Mouse (Mus musculus): ENCODE measurements around the gene Cpne7.
"Not testable (repeated sequence)": the region's sequence is repeated elsewhere in the genome, so short reads cannot be mapped to it uniquely, and the experiment has no call there.

Gene Cpne7

DNA sequence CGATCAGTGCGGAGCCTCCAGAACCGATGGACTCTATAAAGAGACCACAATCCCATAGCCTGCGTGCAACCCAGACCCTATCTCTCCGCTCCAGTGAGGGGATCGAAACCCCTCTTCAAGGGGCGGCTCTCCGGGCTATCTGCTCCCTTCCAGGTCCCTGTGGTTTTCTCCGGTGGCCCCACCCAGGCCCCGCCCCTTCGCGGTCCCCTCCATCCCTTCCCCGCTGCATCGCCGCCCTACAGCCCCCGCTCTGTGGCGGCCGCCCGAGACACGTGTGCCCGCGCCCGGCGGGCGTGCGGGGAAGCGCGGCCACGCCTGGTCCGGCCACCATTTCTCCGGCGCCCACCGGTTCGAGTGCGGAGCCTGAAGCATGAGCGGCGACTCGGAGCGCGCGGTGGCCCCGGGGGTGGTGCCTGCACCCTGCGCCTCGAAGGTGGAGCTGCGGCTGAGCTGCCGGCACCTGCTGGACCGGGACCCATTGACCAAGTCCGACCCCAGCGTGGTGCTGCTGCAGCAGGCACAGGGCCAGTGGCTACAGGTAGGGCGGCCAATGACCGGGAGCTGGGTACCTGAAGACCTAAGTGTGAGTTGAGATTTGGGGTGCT is at the start of gene Cpne7:
Gene Cpne7 (plus strand): TSS at position 248 of the 605 bp plus-strand sequence.
- peak; percentile 33 for DNase-seq (ENCODE audit: low read depth, low spot score)

DNA sequence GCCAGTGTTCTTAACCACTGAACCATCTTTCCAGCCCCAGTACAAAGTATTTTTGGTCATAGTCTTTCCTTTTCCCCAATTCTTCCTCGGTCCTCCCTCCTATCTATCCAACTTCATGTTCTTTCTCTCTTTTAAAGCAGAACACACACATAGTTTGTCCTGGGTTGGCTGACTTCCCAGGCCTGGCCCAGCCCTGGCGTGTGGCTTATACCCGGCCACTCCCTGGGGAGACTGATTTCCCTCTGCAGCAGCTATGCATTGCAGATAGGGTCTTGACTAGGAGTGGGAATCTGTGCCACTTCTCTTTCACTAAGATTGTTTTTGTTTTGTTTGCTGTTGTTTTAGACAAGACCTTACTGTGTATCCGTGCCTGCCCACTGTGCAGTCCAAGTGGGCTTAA is 46.0 kb upstream of the Cpne7 start:
- no peak for DNase-seq (ENCODE audit: low read depth, low spot score)

DNA sequence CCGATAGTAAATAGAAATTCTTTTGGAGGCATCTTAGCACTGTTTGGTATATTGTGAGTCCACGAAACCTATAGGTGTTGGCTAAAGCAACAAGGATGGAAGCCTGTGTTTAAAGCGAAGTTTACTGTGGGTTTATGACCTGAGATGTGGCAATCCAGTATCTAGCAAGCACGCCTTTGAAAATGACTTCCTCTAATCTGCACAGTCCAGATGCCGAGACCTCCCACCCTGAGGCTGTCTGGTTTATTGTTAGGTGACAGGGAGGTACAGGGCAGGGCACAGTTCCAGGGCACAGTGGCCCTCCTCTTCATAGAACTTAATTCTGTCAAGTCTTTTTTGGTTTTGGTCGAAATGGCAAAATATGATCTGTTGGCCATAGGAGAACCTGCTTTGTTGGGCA is 40.0 kb upstream of the Cpne7 start:
- no peak for DNase-seq (ENCODE audit: low read depth, low spot score)

DNA sequence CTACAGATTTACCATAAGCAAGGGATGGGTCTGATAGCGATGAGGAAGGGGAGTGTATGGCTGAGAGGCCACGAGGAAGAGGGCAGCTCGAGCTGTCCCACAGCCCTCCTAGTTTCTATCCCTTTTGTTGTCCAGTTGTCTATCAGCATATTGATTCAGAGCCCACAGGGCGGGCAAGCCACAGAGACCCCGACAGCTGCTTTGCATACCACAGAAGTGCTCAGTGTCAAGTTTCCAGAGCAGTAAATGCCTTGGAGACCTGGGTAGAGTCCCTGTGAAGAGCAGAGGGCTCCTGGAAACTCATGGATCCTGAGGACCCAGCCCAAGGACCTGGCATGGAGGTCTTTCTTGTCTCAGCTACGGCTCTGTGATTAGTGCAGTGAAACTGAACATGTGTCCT is 34.2 kb upstream of the Cpne7 start:
- no peak for DNase-seq (ENCODE audit: low read depth, low spot score)

DNA sequence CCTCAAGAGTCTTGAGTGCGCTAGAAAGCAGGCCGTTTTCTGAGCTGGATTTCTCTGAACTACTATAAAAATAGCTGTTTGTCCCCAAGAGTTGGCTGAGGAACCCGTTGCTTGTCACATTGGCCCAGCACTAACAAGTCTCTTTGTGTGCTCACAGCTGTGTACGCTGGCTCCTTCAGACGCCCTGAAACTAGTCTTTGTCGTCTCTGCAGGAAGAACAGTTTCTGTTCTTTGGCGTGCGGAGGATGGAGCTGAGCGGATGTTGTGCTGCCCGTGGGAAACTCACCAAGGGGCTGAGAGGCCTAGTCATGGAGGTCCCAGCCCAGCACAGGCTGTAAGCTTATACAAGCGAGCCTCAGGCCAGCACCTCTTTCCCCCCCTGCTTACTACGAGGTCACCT is 33.6 kb upstream of the Cpne7 start:
- no peak for DNase-seq (ENCODE audit: low read depth, low spot score)

DNA sequence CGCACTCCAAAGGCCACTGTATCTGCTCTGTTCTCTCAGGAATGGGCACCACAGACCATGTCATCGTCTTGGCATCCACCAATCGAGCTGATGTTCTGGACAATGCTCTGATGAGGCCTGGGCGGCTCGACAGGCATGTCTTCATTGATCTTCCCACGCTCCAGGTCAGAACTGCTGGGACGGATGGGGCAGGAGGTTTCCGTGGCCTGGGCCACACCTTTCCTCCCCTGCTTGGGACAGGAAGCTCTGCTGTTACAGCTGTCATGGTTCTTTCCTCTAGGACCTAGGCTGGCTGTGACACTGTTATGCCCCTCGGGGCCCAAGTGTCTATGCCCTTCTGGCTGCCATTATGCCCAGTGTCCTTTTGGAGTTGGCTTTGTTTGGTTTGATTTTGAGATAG is 29.9 kb upstream of the Cpne7 start:
- no peak for DNase-seq (ENCODE audit: low read depth, low spot score)

- DNase-seq (ENCODE audit: low read depth, low spot score) = no peak
Observed at GRCm38 (mm10) chr8:123097216-123097615, 20.0 kb upstream of the Cpne7 start.

- peak; percentile 23 for DNase-seq (ENCODE audit: low read depth, low spot score)
Observed at GRCm38 (mm10) chr8:123097786-123098584, 19.2 kb upstream of the Cpne7 start.

DNA sequence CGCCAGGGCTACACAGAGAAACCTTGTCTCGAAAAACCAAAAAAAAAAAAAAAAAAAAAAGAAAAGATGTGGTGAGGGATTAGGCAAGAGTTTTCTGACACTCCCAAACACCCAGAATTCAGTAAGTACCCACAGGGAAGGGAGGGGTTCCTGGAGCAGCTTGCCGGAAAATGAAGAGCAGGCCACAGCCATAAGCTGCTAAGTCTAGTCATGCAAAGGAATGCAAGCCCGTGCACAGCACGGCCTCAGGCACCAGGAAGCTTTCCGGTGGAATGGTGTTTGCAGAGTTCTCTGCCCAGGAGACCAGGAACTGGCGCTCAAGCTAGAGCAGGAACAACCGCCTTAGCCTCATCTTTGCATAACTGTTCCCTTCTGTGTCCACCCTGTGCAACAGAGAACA is 16.9 kb upstream of the Cpne7 start:
- peak; percentile 74 for DNase-seq (ENCODE audit: low read depth, low spot score)

GRCm38 (mm10) chr8:123101244-123101643 is 15.9 kb upstream of the Cpne7 start:
- DNase-seq (ENCODE audit: low read depth, low spot score) = no peak

DNA sequence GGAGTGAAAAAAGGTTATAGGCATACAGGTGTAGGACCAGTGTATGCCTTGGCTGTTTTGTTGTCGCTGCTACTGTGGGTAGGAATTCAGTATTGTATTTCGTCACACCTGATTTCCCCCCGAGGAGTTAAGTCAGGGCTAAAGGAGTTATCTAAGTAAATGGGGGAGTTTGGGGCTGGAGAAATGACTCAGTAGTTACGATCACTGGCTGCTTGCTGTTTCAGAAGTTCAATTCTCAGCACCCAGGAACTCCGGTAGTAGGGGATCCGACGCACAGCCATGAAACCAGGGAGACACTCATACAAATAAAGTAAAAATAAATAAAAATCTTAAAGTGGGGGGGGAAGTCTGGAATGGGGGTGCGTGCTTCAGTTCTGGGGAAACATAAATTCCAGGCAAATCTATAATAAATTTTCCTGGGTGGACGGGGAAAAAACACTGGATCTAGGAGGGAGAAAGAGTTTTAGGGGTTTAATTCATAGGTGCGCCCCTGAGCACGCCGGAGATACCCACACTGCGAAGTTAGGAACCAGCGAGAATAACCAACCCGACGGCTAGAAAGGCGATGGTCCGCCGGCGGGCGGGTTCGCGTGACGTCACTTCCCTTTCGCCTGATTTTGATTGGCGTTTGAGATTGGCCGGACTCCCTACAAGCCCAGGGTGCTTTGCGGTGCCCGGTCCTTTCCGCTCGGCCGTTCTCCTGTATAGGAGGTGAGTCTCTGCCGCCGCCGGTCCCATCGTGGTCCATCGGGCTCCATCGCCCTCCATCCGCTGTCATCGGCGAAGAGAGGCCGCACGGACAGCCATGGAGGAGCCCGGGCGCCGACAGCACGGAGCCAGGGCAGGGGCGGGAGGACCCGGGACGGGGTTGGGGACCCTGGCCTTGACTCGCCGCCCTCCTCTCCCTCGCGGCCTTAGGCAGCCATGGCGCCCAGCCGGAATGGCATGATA is 15.2 kb upstream of the Cpne7 start, which contains the start of gene Rpl13:
Gene Rpl13 (plus strand): TSS at position 616 of the 951 bp plus-strand sequence.
- DNase-seq (ENCODE audit: low read depth, low spot score) = peak; percentile 96

DNA sequence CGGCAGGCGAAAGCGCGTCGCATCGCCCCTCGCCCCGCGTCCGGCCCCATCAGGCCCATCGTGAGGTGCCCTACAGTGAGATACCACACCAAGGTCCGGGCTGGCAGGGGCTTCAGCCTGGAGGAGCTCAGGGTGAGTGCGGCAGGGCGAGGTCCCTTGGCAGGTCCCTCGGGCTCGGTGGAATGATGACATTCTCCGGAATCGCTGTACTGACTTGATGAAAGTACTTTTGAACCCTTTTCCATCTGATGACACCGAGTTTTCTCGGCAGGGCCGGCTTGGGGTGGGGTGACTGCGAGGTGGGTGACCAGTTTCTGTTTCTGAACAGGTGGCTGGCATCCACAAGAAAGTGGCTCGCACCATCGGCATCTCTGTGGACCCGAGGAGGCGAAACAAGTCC is 14.3 kb upstream of the Cpne7 start:
- not testable (repeated sequence) for DNase-seq (ENCODE audit: low read depth, low spot score)

DNA sequence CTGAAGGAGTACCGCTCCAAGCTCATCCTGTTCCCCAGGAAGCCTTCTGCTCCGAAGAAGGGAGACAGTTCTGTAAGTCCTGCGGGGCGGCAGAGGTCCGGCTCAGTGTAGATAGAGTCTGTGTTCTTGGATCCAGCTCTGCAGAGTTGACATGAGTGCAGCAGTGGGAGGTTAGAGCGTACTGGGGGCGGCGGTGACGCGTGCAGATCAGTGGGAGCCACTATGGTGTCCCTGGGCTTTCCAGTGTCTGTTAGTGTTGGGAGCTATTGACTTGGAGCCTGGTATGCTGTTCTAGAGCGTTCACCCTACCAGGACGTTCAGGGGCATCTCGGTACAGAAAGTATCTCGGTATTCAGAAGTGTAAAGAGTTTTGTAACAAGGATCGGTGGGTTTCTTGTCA is 13.9 kb upstream of the Cpne7 start:
- peak; percentile 41 for DNase-seq (ENCODE audit: low read depth, low spot score)

- peak; percentile 57 for DNase-seq (ENCODE audit: low read depth, low spot score)
Observed at GRCm38 (mm10) chr8:123104046-123104767, 13.0 kb upstream of the Cpne7 start.

- DNase-seq (ENCODE audit: low read depth, low spot score) = peak; percentile 82
Observed at GRCm38 (mm10) chr8:123105553-123106326, 11.4 kb upstream of the Cpne7 start.

DNA sequence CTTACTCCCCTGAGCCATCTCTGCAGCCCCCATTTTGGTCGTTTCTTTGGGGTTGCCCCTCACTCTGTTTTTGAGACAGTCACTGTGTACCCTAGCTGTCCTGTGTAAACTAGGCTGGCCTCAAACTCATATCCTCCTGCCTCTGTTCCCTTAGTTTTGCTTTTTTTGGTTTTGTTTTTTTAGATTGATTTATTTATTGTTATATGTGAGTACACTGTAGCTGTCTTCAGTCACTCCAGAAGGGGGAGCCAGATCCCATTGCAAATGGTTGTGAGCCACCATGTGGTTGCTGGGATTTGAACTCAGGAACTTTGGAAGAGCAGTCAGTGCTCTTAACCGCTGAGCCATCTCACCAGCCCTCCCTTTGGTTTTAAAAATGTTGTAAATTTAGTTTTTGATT is 10.6 kb upstream of the Cpne7 start:
- DNase-seq (ENCODE audit: low read depth, low spot score) = peak; percentile 52

DNA sequence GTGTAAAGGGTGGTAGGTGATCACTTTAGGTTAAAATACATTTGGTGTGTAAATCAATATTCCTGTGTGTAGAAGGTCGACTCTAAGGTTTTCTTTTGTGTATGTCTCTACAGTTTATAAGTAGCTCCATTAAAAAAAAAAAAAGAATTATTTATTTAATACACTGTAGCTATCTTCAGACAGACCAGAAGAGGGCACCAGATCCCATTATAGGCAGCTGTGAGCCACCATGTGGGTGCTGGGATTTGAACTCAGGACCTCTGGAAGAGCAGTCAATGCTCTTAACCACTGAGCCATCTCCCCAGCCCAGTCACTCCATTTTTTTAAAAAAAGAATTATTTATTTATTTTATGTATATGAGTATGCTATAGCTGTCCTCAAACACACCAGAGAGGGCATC is 9.2 kb upstream of the Cpne7 start:
- no peak for DNase-seq (ENCODE audit: low read depth, low spot score)

DNA sequence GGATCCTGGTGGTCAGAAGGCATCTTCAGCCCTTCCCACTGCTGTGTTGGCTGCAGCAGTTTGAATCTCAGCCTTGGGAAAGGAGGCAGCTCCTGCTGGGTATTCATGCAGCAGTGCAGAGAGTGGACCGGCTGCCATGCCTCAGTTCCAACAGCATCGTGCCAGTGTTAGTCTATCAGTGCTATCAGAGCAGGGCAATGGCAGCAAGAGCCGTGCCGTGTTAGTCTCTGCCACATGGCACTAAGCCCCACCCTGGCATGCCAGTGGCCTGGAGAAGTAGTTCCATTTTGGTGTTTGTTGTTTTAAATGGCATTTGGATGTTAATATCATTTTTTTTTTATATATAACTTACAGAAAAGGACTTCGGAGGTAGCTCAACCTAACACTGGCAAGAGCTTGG is 8.2 kb upstream of the Cpne7 start:
- no peak for DNase-seq (ENCODE audit: low read depth, low spot score)

DNA sequence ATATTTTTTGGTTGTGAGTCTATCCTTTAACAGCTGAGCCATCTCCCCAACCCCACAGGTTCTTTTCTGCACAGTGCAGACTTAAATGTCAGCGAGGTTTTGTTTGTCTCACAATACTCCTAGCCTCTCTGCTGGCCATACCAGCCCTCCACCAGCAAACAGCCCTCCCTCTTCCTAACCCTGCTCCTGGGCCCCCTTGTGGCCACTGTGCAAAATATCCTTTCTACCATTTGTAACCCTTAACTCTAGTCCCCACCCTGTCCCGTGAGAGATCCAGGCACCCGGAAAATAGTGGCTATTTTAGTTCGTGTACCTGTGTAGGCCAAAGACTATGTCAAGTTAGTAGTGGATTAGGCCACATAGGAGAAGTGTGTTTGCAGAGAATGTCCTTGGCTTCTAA is 6.5 kb upstream of the Cpne7 start:
- peak; percentile 90 for DNase-seq (ENCODE audit: low read depth, low spot score)

- no peak for DNase-seq (ENCODE audit: low read depth, low spot score)
Observed at GRCm38 (mm10) chr8:123112892-123113291, 4.3 kb upstream of the Cpne7 start.

Data from ZHBTc4 (cell line).